Mouse (Mus musculus): ENCODE results near the gene Zfp992. TPM values are rescaled to one million over a fixed set of nuclear protein-coding genes. Genes with fewer than 3 reads are reported as not detected.
A peak's percentile ranks its signal among the peaks of the same experiment; 100 is the strongest.
"Not testable (repeated sequence)": the region's sequence is repeated elsewhere in the genome, so short reads cannot be mapped to it uniquely, and the experiment has no call there.

Zfp992 gene
- polyA plus RNA-seq, 1 experiment from 2014 or later = 4.0 TPM

- Histone ChIP-seq H3K9me3 (ENCODE audit: control insufficient read depth, low read length) (peaks cover 34% of the 10 kb centered on the region), H3K4me1 (replicated peaks; ENCODE audit: control insufficient read depth, insufficient read depth, low read length) (no peaks in the 10 kb centered on the region), H3K27me3 (ENCODE audit: control insufficient read depth, insufficient read depth, low read length) (no peaks in the 10 kb centered on the region), H3K36me3 (ENCODE audit: control insufficient read depth, insufficient read depth, low read length) (no peaks in the 10 kb centered on the region), H3K27ac (ENCODE audit: low read depth, low read length) (no peak overlapping the region), H3K4me3 (ENCODE audit: low read depth, low read length) (no peak overlapping the region), H3K9ac (ENCODE audit: low read length) (no peak overlapping the region), H3K4me2 (ENCODE audit: low read depth, low read length, severe bottlenecking) (no peak overlapping the region)
- WGBS = 47% methylated on average over 1 of the region's 1 CpGs
- DNase-seq (ENCODE audit: low spot score) (no peak), ATAC-seq (replicated peaks; ENCODE audit: low FRiP score) (peak; percentile 26; the same call in 1 of the 2 replicates)
Observed at GRCm38 (mm10) chr4:146492851-146493250, 44.0 kb downstream of the Zfp992 start.

GRCm38 (mm10) chr4:146493319-146493907 lies 44.6 kb downstream of the Zfp992 start:
- H3K4me1 ChIP-seq (replicated peaks; ENCODE audit: control insufficient read depth, insufficient read depth, low read length); H3K36me3 ChIP-seq (ENCODE audit: control insufficient read depth, insufficient read depth, low read length); DNase-seq (ENCODE audit: low spot score); H3K27ac ChIP-seq (ENCODE audit: low read depth, low read length); H3K4me2 ChIP-seq (ENCODE audit: low read depth, low read length, severe bottlenecking); H3K4me3 ChIP-seq (ENCODE audit: low read depth, low read length); H3K9ac ChIP-seq (ENCODE audit: low read length); H3K27me3 ChIP-seq (ENCODE audit: control insufficient read depth, insufficient read depth, low read length): not testable (repeated sequence)
- 87% methylated on average over 6 of the region's 6 CpGs for WGBS
- ATAC-seq (replicated peaks; ENCODE audit: low FRiP score) = peak; percentile 34
- H3K9me3 ChIP-seq (ENCODE audit: control insufficient read depth, low read length) = peaks cover 37% of the 10 kb centered on the region

GRCm38 (mm10) chr4:146494980-146495379 lies 46.2 kb downstream of the Zfp992 start:
- Histone ChIP-seq H3K4me3 (ENCODE audit: low read depth, low read length) (no peak overlapping the region), H3K4me2 (ENCODE audit: low read depth, low read length, severe bottlenecking) (no peak overlapping the region), H3K27me3 (ENCODE audit: control insufficient read depth, insufficient read depth, low read length) (no peaks in the 10 kb centered on the region), H3K36me3 (ENCODE audit: control insufficient read depth, insufficient read depth, low read length) (no peaks in the 10 kb centered on the region), H3K9me3 (ENCODE audit: control insufficient read depth, low read length) (peaks cover 40% of the 10 kb centered on the region), H3K4me1 (replicated peaks; ENCODE audit: control insufficient read depth, insufficient read depth, low read length) (no peaks in the 10 kb centered on the region), H3K27ac (ENCODE audit: low read depth, low read length) (no peak overlapping the region), H3K9ac (ENCODE audit: low read length) (no peak overlapping the region)
- DNase-seq (ENCODE audit: low spot score) (no peak), ATAC-seq (replicated peaks; ENCODE audit: low FRiP score) (no peak)
- 72% methylated on average over 4 of the region's 4 CpGs for WGBS

GRCm38 (mm10) chr4:146497695-146498275 lies 49.0 kb downstream of the Zfp992 start:
- not testable (repeated sequence) for H3K27ac ChIP-seq (ENCODE audit: low read depth, low read length); H3K4me1 ChIP-seq (replicated peaks; ENCODE audit: control insufficient read depth, insufficient read depth, low read length); H3K27me3 ChIP-seq (ENCODE audit: control insufficient read depth, insufficient read depth, low read length); H3K9ac ChIP-seq (ENCODE audit: low read length); H3K4me2 ChIP-seq (ENCODE audit: low read depth, low read length, severe bottlenecking); DNase-seq (ENCODE audit: low spot score); H3K36me3 ChIP-seq (ENCODE audit: control insufficient read depth, insufficient read depth, low read length); ATAC-seq (replicated peaks; ENCODE audit: low FRiP score); H3K4me3 ChIP-seq (ENCODE audit: low read depth, low read length)
- H3K9me3 ChIP-seq (ENCODE audit: control insufficient read depth, low read length) = peaks cover 36% of the 10 kb centered on the region
- 84% methylated on average over 9 of the region's 9 CpGs for WGBS

GRCm38 (mm10) chr4:146501727-146502126 lies 52.9 kb downstream of the Zfp992 start, which contains the start of gene Zfp981:
Gene Zfp981 (plus strand): TSS chr4:146502027.
- H3K4me2 ChIP-seq (ENCODE audit: low read depth, low read length, severe bottlenecking); H3K4me3 ChIP-seq (ENCODE audit: low read depth, low read length); DNase-seq (ENCODE audit: low spot score); H3K27me3 ChIP-seq (ENCODE audit: control insufficient read depth, insufficient read depth, low read length); H3K9ac ChIP-seq (ENCODE audit: low read length); ATAC-seq (replicated peaks; ENCODE audit: low FRiP score); H3K27ac ChIP-seq (ENCODE audit: low read depth, low read length); H3K36me3 ChIP-seq (ENCODE audit: control insufficient read depth, insufficient read depth, low read length); H3K4me1 ChIP-seq (replicated peaks; ENCODE audit: control insufficient read depth, insufficient read depth, low read length): not testable (repeated sequence)
- WGBS = 88% methylated on average over 4 of the region's 4 CpGs
- H3K9me3 ChIP-seq (ENCODE audit: control insufficient read depth, low read length) = peaks cover 21% of the 10 kb centered on the region

GRCm38 (mm10) chr4:146509029-146509428 lies 60.2 kb downstream of the Zfp992 start:
- H3K27ac ChIP-seq (ENCODE audit: low read depth, low read length); H3K9ac ChIP-seq (ENCODE audit: low read length); H3K27me3 ChIP-seq (ENCODE audit: control insufficient read depth, insufficient read depth, low read length); H3K4me3 ChIP-seq (ENCODE audit: low read depth, low read length); DNase-seq (ENCODE audit: low spot score); H3K9me3 ChIP-seq (ENCODE audit: control insufficient read depth, low read length); ATAC-seq (replicated peaks; ENCODE audit: low FRiP score); H3K36me3 ChIP-seq (ENCODE audit: control insufficient read depth, insufficient read depth, low read length); H3K4me2 ChIP-seq (ENCODE audit: low read depth, low read length, severe bottlenecking); H3K4me1 ChIP-seq (replicated peaks; ENCODE audit: control insufficient read depth, insufficient read depth, low read length): not testable (repeated sequence)
- 88% methylated on average over 20 of the region's 24 CpGs for WGBS

- not testable (repeated sequence) for H3K4me1 ChIP-seq (replicated peaks; ENCODE audit: control insufficient read depth, insufficient read depth, low read length); H3K4me3 ChIP-seq (ENCODE audit: low read depth, low read length); H3K9ac ChIP-seq (ENCODE audit: low read length); DNase-seq (ENCODE audit: low spot score); H3K27ac ChIP-seq (ENCODE audit: low read depth, low read length); H3K27me3 ChIP-seq (ENCODE audit: control insufficient read depth, insufficient read depth, low read length); H3K4me2 ChIP-seq (ENCODE audit: low read depth, low read length, severe bottlenecking); H3K36me3 ChIP-seq (ENCODE audit: control insufficient read depth, insufficient read depth, low read length); ATAC-seq (replicated peaks; ENCODE audit: low FRiP score)
- peaks cover 13% of the 10 kb centered on the region; the same call in 1 of the 2 replicates for H3K9me3 ChIP-seq (ENCODE audit: control insufficient read depth, low read length)
Observed at GRCm38 (mm10) chr4:146511871-146512270, 63.0 kb downstream of the Zfp992 start.

GRCm38 (mm10) chr4:146516474-146516873 lies 67.7 kb downstream of the Zfp992 start:
- no peak for ATAC-seq (replicated peaks; ENCODE audit: low FRiP score)
- Histone ChIP-seq H3K27ac (ENCODE audit: low read depth, low read length) (no peak overlapping the region), H3K4me1 (replicated peaks; ENCODE audit: control insufficient read depth, insufficient read depth, low read length) (no peaks in the 10 kb centered on the region), H3K4me3 (ENCODE audit: low read depth, low read length) (no peak overlapping the region), H3K36me3 (ENCODE audit: control insufficient read depth, insufficient read depth, low read length) (no peaks in the 10 kb centered on the region), H3K9me3 (ENCODE audit: control insufficient read depth, low read length) (peaks cover 36% of the 10 kb centered on the region), H3K4me2 (ENCODE audit: low read depth, low read length, severe bottlenecking) (no peak overlapping the region), H3K9ac (ENCODE audit: low read length) (no peak overlapping the region), H3K27me3 (ENCODE audit: control insufficient read depth, insufficient read depth, low read length) (no peaks in the 10 kb centered on the region)
- 80% methylated on average over 1 of the region's 1 CpGs for WGBS
- DNase-seq (ENCODE audit: low spot score) = no peak

- not testable (repeated sequence) for DNase-seq (ENCODE audit: low spot score); H3K27ac ChIP-seq (ENCODE audit: low read depth, low read length); H3K4me1 ChIP-seq (replicated peaks; ENCODE audit: control insufficient read depth, insufficient read depth, low read length); H3K4me3 ChIP-seq (ENCODE audit: low read depth, low read length); H3K36me3 ChIP-seq (ENCODE audit: control insufficient read depth, insufficient read depth, low read length); H3K4me2 ChIP-seq (ENCODE audit: low read depth, low read length, severe bottlenecking); ATAC-seq (replicated peaks; ENCODE audit: low FRiP score); H3K9ac ChIP-seq (ENCODE audit: low read length); H3K27me3 ChIP-seq (ENCODE audit: control insufficient read depth, insufficient read depth, low read length)
- H3K9me3 ChIP-seq (ENCODE audit: control insufficient read depth, low read length) = peaks cover 37% of the 10 kb centered on the region
- WGBS = 68% methylated on average over 2 of the region's 2 CpGs
Observed at GRCm38 (mm10) chr4:146517150-146517549, 68.3 kb downstream of the Zfp992 start.
